Mouse (Mus musculus) ES-E14 (cell line): Measurements from ENCODE around the gene Uggt2.

Source experiments
- CHD2 ChIP-seq: IDR thresholded peaks from 2 replicates; pipeline ENCODE4 v1.6.1; 2014; ENCODE audit warnings: mild to moderate bottlenecking, low read depth, low read length, inconsistent platforms
- HCFC1 ChIP-seq: IDR thresholded peaks from 2 replicates; pipeline ENCODE4 v1.6.1; 2012; ENCODE audit warnings: low read length, inconsistent platforms, borderline replicate concordance; ENCODE audit not compliant: insufficient read depth
- MAFK ChIP-seq: IDR thresholded peaks from 2 replicates; pipeline ENCODE4 v1.6.1; 2014; ENCODE audit warnings: mild to moderate bottlenecking, low read depth, low read length, inconsistent platforms; ENCODE audit not compliant: insufficient read depth
- ZNF384 ChIP-seq: IDR thresholded peaks from 2 replicates; pipeline ENCODE4 v1.6.1; 2012; ENCODE audit warnings: low read depth, low read length, inconsistent platforms

- TF ChIP-seq ZNF384 (no peak), CHD2 (no peak), HCFC1 (no peak), MAFK (no peak)
Measured at GRCm38 (mm10) chr14:119108776-119109301, 9.6 kb upstream of the Uggt2 start.
